Mouse (Mus musculus) G1E (cell line): ENCODE data around the gene Trim47. TPM values are rescaled to one million over a fixed set of nuclear protein-coding genes. Genes with fewer than 3 reads are reported as not detected.
A peak's percentile ranks its signal among the peaks of the same experiment; 100 is the strongest.

Source experiments
- ATAC-seq: 2 replicates; pipeline ENCODE4 v1.8.0; 2016; ENCODE audit warnings: mild to moderate bottlenecking; ENCODE audit not compliant: insufficient number of reproducible peaks, poor library complexity, low FRiP score, severe bottlenecking; ENCODE audit errors: extremely low read depth
- DNase-seq: peaks from one replicate; pipeline ENCODE4 v3.0.0; 2012; ENCODE audit warnings: low spot score
- H3K27me3 ChIP-seq: 2 replicates; pipeline ENCODE4 v1.6.1; 2012; ENCODE audit warnings: mild to moderate bottlenecking, low read length, inconsistent platforms; ENCODE audit not compliant: insufficient read depth
- H3K36me3 ChIP-seq: replicated peaks from 2 replicates; pipeline ENCODE3; 2012; ENCODE audit warnings: mild to moderate bottlenecking, inconsistent platforms
- H3K4me1 ChIP-seq: 2 replicates; pipeline ENCODE4 v1.6.1; 2012; ENCODE audit warnings: low read depth, low read length, inconsistent platforms, mixed read lengths; ENCODE audit not compliant: insufficient read depth
- H3K4me3 ChIP-seq: 2 replicates; pipeline ENCODE4 v1.5.1; 2012; ENCODE audit warnings: low read depth, mild to moderate bottlenecking, inconsistent platforms, low read length, moderate library complexity, mixed read lengths
- H3K9me3 ChIP-seq: replicated peaks from 2 replicates; pipeline ENCODE4 v1.6.1; 2012; ENCODE audit warnings: inconsistent platforms
- CTCF ChIP-seq: IDR thresholded peaks from 2 replicates; pipeline ENCODE4 v1.5.1; 2012; ENCODE audit warnings: low read depth, low read length, inconsistent platforms, mixed read lengths
- GATA1 ChIP-seq: IDR thresholded peaks from 2 replicates; pipeline ENCODE4 v1.6.1; 2012; ENCODE audit warnings: borderline replicate concordance, low read length, inconsistent platforms, mixed read lengths
- GATA2 ChIP-seq: IDR thresholded peaks from 2 replicates; pipeline ENCODE4 v1.6.1; 2012; ENCODE audit warnings: low read depth, low read length, inconsistent platforms, borderline replicate concordance
- POLR2AphosphoS5 ChIP-seq: IDR thresholded peaks from 2 replicates; pipeline ENCODE4 v1.6.1; 2012; ENCODE audit warnings: low read depth, low read length, inconsistent platforms; ENCODE audit not compliant: insufficient replicate concordance
- TAL1 ChIP-seq: conservative IDR thresholded peaks from 2 replicates; pipeline ENCODE4 v1.6.1; 2012; ENCODE audit warnings: low read depth, low read length, inconsistent platforms, mixed read lengths
- polyA plus RNA-seq: library from polyadenylated mRNA; stranded (reverse); fragments of >175 nt; gene quantifications from 2 replicates; pipeline ENCODE4 v1.2.3, GENCODE M21; 2012
- total RNA-seq, 2 experiments: library from RNA; stranded (forward) in 1 of 2; stranded (reverse) in 1 of 2; fragments of 200-1000 nt in 1 of 2; fragments of >200 nt in 1 of 2; fragmentation: Nextera tagmentation in 1 of 2; gene quantifications; 2 replicates each; pipeline ENCODE4 v1.2.3; 2014 to 2017

Gene Trim47
- total and polyA plus RNA-seq, 3 experiments = 0.27 TPM; not detected in 2

DNA sequence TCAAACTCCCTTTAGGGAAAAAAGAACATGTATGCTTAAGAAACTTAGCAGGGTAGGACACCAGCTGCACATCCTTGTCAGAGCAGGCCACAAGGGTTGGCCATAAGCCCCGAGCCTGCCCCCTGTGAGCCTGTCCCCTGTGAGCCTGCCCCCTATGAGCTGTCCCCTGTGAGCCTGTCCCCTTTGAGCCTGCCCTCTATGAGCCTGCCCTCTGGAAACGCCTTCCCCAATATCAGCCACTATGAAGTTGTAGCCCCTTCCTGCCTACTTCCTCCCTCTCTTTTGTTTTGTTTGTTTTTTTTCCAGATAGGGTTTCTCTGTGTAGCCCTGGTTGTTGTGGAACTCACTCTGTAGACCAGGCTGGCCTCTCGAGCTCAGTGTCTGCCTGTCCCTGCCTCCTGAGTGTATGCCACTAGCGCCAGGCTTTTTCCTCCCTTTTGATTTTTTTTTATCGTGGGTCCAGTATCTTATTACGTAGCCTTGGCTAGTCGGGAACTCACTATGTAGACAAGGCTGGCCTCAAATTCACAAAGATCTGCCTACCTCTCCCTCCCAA lies 52.5 kb downstream of the Trim47 start:
- Histone ChIP-seq H3K9me3 (no peaks in the 10 kb centered on the region), H3K4me1 (peaks cover 66% of the 10 kb centered on the region), H3K27me3 (no peaks in the 10 kb centered on the region), H3K4me3 (no peak overlapping the region), H3K36me3 (peaks cover 78% of the 10 kb centered on the region)
- TF ChIP-seq CTCF = no peak
- no peak for TF ChIP-seq GATA1
- TF ChIP-seq POLR2AphosphoS5 = no peak
- ATAC-seq (no peak), DNase-seq (no peak)

DNA sequence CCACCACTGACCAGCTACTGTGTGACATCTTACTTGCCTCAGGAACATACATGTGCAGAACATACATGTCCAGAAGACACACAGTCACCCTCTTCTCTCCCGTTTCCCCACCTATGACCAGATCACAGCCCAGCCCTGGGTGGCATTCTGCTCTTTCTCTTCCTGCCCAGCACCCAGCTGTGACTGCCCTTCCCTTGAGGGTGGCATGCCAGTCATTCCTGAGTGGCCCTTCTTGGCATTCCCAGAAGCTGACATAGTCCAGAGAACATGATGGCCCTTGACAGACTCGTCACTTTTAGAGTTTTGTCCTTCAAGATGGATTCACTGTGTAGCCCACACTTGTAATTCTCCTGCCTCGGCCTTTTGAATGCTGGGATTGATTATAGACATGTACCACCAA lies 54.4 kb downstream of the Trim47 start:
- Histone ChIP-seq H3K4me3 (no peak overlapping the region), H3K36me3 (peaks cover 83% of the 10 kb centered on the region), H3K4me1 (peaks cover 57% of the 10 kb centered on the region), H3K9me3 (no peaks in the 10 kb centered on the region), H3K27me3 (no peaks in the 10 kb centered on the region)
- ATAC-seq = no peak
- DNase-seq = no peak
- no peak for TF ChIP-seq TAL1
- no peak for TF ChIP-seq GATA1
- TF ChIP-seq GATA2 = no peak
- TF ChIP-seq POLR2AphosphoS5 = no peak
- TF ChIP-seq CTCF = no peak

DNA sequence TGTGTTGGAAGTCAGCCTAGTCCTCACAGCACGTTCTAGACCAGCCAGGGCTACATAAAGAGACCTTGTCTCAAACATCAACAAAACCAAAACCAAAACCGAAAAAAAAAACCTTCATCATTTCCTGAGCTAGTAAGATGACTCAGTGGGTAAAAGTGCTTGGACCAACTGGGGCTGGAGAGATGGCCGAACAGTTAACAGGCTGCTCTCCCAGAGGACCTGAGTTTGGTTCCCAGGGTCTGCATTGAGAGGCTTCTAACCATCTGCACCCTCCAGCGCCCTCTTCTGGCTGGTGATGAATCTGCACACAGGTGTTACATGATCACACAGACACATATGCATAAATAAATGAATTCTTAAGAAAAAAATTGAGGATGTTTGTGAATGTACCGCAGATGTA lies 55.5 kb downstream of the Trim47 start:
- Histone ChIP-seq H3K36me3 (peaks cover 93% of the 10 kb centered on the region), H3K4me1 (peaks cover 48% of the 10 kb centered on the region), H3K27me3 (no peaks in the 10 kb centered on the region), H3K4me3 (no peak overlapping the region), H3K9me3 (no peaks in the 10 kb centered on the region)
- DNase-seq (no peak), ATAC-seq (no peak)
- TF ChIP-seq GATA1 = no peak
- no peak for TF ChIP-seq TAL1
- 0 out of 2 replicates have a peak, but pooled peaks have one; percentile 21 for TF ChIP-seq CTCF
- no peak for TF ChIP-seq GATA2
- no peak for TF ChIP-seq POLR2AphosphoS5

DNA sequence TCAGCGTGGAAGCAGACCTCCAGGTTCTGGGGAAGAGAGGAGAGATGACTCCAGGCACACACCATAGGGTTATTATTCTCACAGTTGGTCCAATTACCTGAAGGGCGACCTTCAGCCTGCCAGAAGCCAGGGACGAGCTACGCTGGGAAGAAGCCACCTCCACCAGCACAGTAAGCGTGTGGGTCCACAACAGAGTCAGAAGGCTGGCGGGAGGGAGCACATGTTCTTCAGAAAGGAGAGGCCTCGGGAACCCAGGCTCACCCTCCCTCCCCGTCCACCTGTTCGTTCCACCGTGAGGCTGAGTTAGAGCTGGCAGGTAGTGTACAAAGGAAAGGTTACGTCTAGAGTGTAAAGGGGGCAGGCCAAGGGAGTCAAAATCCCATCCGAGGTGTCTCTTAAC lies 61.7 kb downstream of the Trim47 start:
- Histone ChIP-seq H3K27me3 (no peaks in the 10 kb centered on the region), H3K4me1 (peaks cover 35% of the 10 kb centered on the region), H3K9me3 (no peaks in the 10 kb centered on the region), H3K4me3 (no peak overlapping the region), H3K36me3 (peaks cover 100% of the 10 kb centered on the region)
- DNase-seq = no peak
- no peak for TF ChIP-seq GATA2
- TF ChIP-seq CTCF = no peak
- no peak for TF ChIP-seq TAL1
- TF ChIP-seq POLR2AphosphoS5 = no peak
- no peak for TF ChIP-seq GATA1
- no peak for ATAC-seq

DNA sequence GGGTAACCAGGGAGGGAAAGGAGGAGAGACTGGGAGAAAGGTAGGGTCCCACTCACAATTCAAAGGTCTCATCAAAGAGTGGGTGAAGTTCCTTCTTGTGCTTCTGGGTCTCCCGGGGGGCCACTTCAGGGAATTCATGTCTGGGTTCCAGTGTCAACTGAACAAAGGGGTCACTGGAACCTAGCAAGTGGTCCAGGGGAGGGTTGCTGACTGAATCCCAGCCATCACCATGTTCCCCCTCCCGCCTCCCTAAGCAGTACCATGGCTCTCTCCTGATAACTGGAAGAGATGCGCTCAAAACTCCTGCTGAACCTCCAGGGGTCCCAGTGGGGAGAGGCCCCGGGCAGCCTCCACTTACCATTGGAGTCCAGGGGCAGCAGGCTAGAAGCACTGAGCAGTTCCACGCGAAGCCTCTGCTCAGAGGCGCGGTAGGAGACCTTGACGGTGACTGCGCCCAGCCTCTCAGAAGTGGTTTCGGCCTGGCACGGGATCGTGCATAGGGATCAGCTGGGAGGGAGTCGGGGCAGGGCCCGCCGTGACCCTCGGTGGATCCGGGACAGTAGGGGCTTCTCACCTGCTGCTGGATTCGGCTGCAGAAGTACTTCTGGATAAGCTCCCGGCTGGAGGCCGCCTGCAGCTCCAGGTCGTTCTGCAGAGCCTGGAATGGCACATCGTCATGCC lies 62.7 kb downstream of the Trim47 start:
- peaks cover 36% of the 10 kb centered on the region for H3K4me1 ChIP-seq
- DNase-seq (no peak), ATAC-seq (no peak)
- H3K4me3 ChIP-seq = no peak overlapping the region
- peaks cover 100% of the 10 kb centered on the region for H3K36me3 ChIP-seq
- no peaks in the 10 kb centered on the region for H3K27me3 ChIP-seq
- TF ChIP-seq POLR2AphosphoS5 = no peak
- no peak for TF ChIP-seq GATA2
- no peak for TF ChIP-seq GATA1
- TF ChIP-seq CTCF = no peak
- TF ChIP-seq TAL1 = no peak
- no peaks in the 10 kb centered on the region for H3K9me3 ChIP-seq

DNA sequence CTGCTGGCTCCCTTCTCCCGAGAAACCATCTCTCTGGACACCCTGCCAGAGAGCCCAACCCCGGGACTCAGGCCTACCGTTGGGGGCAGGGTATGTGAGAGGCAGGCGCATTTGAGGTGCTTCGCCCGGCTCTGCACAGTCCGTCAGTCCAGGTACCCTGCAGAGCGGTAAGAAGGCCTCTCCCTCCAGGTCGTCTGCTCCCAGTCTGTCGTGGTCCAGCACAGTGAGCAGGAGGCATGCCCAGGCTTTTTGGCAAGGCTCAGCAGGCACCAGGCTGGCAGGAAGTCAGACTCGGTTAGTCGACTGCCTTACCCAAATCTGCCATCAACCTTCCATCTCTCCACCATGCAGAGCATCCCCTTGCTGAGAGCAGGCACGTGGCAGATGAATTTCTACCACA lies 63.4 kb downstream of the Trim47 start:
- no peak overlapping the region for H3K4me3 ChIP-seq
- DNase-seq (no peak), ATAC-seq (no peak)
- H3K36me3 ChIP-seq = peaks cover 100% of the 10 kb centered on the region
- peaks cover 36% of the 10 kb centered on the region for H3K4me1 ChIP-seq
- no peaks in the 10 kb centered on the region for H3K27me3 ChIP-seq
- TF ChIP-seq POLR2AphosphoS5 (no peak), CTCF (no peak), GATA2 (no peak), GATA1 (no peak), TAL1 (no peak)
- no peaks in the 10 kb centered on the region for H3K9me3 ChIP-seq
